Mouse (Mus musculus) midbrain, embryonic 11.5 days (tissue): ENCODE measurements around the gene Tmem274. TPM values are rescaled to one million over a fixed set of nuclear protein-coding genes. Genes with fewer than 3 reads are reported as not detected.
"Not testable (repeated sequence)": the region's sequence is repeated elsewhere in the genome, so short reads cannot be mapped to it uniquely, and the experiment has no call there.

Experiments
- ATAC-seq: fragments of 200-750 bp; cut with Nextera tagmentation; 2 replicates; pipeline ENCODE4 v1.8.0; 2017; ENCODE audit warnings: moderate TSS enrichment, moderate library complexity; ENCODE audit not compliant: low FRiP score
- DNase-seq: peaks from one replicate; pipeline ENCODE4 v3.0.0; 2015; ENCODE audit warnings: low spot score; ENCODE audit errors: missing footprints
- H3K27ac ChIP-seq: fragments of 300-500 bp; sonication (generic); 2 replicates; pipeline ENCODE4 v1.5.1; 2014; ENCODE audit warnings: low read depth, low read length
- H3K27me3 ChIP-seq: fragments of 300-500 bp; sonication (generic); 2 replicates; pipeline ENCODE4 v1.6.1; 2014; ENCODE audit warnings: mild to moderate bottlenecking, low read length, moderate library complexity, mixed read lengths; ENCODE audit not compliant: control insufficient read depth, insufficient read depth
- H3K36me3 ChIP-seq: fragments of 300-500 bp; sonication (generic); 2 replicates; pipeline ENCODE4 v1.6.1; 2014; ENCODE audit warnings: mild to moderate bottlenecking, low read length, moderate library complexity, mixed read lengths; ENCODE audit not compliant: control insufficient read depth, insufficient read depth
- H3K4me1 ChIP-seq: fragments of 300-500 bp; sonication (generic); 2 replicates; pipeline ENCODE4 v1.6.1; 2014; ENCODE audit warnings: low read length; ENCODE audit not compliant: control insufficient read depth, insufficient read depth
- H3K4me2 ChIP-seq: fragments of 300-500 bp; sonication (generic); 2 replicates; pipeline ENCODE4 v1.6.1; 2014; ENCODE audit warnings: mild to moderate bottlenecking, moderate library complexity
- H3K4me3 ChIP-seq: fragments of 300-500 bp; sonication (generic); 2 replicates; pipeline ENCODE4 v1.5.1; 2014; ENCODE audit warnings: low read depth, low read length
- H3K9ac ChIP-seq: fragments of 300-500 bp; sonication (generic); 2 replicates; pipeline ENCODE4 v1.6.1; 2014; ENCODE audit warnings: low read length
- H3K9me3 ChIP-seq: fragments of 300-500 bp; sonication (generic); 2 replicates; pipeline ENCODE4 v1.6.1; 2016; ENCODE audit warnings: low read length; ENCODE audit not compliant: control insufficient read depth
- WGBS: fragments of 180-500 bp; shearing (Covaris S2); extraction: QIAGEN DNeasy Blood & Tissue Kit; methylation state at CpG from one replicate; pipeline ENCODE4 v1.1.7; 2014; 5-methylcytosine and 5-hydroxymethylcytosine counted together
- polyA plus RNA-seq: library from polyadenylated mRNA; unstranded; fragments of >200 nt; fragmentation: Nextera tagmentation; extraction: Ambion mirVana; gene quantifications from 2 replicates; pipeline ENCODE4 v1.2.1, GENCODE M21; 2014

Tmem274 gene
- polyA plus RNA-seq, 1 experiment from 2014 or later: not detected

- Histone ChIP-seq H3K9ac (no peak overlapping the region), H3K4me1 (peaks cover 7% of the 10 kb centered on the region), H3K4me2 (no peak overlapping the region), H3K36me3 (no peaks in the 10 kb centered on the region), H3K9me3 (no peaks in the 10 kb centered on the region), H3K27ac (no peak overlapping the region), H3K27me3 (no peaks in the 10 kb centered on the region), H3K4me3 (no peak overlapping the region)
- ATAC-seq: no peak
- no peak for DNase-seq
- 91% methylated on average over 3 of the region's 3 CpGs for WGBS
Measured at GRCm38 (mm10) chr4:149450636-149451035, 26.5 kb upstream of the Tmem274 start.

- Histone ChIP-seq H3K9me3 (no peaks in the 10 kb centered on the region), H3K27me3 (no peaks in the 10 kb centered on the region), H3K27ac (no peak overlapping the region), H3K4me3 (no peak overlapping the region), H3K36me3 (no peaks in the 10 kb centered on the region), H3K4me1 (no peaks in the 10 kb centered on the region), H3K4me2 (no peak overlapping the region), H3K9ac (no peak overlapping the region)
- 85% methylated on average over 4 of the region's 4 CpGs for WGBS
- DNase-seq (no peak), ATAC-seq (no peak)
Measured at GRCm38 (mm10) chr4:149453656-149454055, 23.5 kb upstream of the Tmem274 start.

GRCm38 (mm10) chr4:149454263-149454662 is 22.9 kb upstream of the Tmem274 start:
- no peak overlapping the region for H3K4me3 ChIP-seq
- no peaks in the 10 kb centered on the region for H3K36me3 ChIP-seq
- 89% methylated on average over 17 of the region's 17 CpGs for WGBS
- H3K4me2 ChIP-seq: no peak overlapping the region
- no peak for ATAC-seq
- H3K9ac ChIP-seq: no peak overlapping the region
- no peak for DNase-seq
- no peak overlapping the region for H3K27ac ChIP-seq
- H3K27me3 ChIP-seq: no peaks in the 10 kb centered on the region
- no peaks in the 10 kb centered on the region for H3K4me1 ChIP-seq
- no peaks in the 10 kb centered on the region for H3K9me3 ChIP-seq

- ATAC-seq (no peak), DNase-seq (no peak)
- Histone ChIP-seq H3K4me3 (no peak within 1 kb of the TSS), H3K36me3 (no peaks in the 10 kb centered on the region), H3K4me1 (no peaks in the 10 kb centered on the region), H3K9ac (no peak within 1 kb of the TSS), H3K4me2 (no peak within 1 kb of the TSS), H3K9me3 (no peaks in the 10 kb centered on the region), H3K27me3 (no peaks in the 10 kb centered on the region), H3K27ac (no peak within 1 kb of the TSS)
- WGBS: 56% methylated on average over 8 of the region's 8 CpGs
Measured at GRCm38 (mm10) chr4:149454879-149455278, 22.3 kb upstream of the Tmem274 start, which contains the start of gene Rbp7. Gene Rbp7 (minus strand): TSS chr4:149454978.

- not testable (repeated sequence) for H3K27ac ChIP-seq, DNase-seq, H3K4me1 ChIP-seq, H3K27me3 ChIP-seq, ATAC-seq, H3K9me3 ChIP-seq, H3K4me2 ChIP-seq, H3K4me3 ChIP-seq, H3K36me3 ChIP-seq, H3K9ac ChIP-seq
- WGBS: 92% methylated on average over 27 of the region's 27 CpGs
Measured at GRCm38 (mm10) chr4:149457163-149457562, 20.0 kb upstream of the Tmem274 start.

GRCm38 (mm10) chr4:149457831-149458430 is 19.2 kb upstream of the Tmem274 start:
- ATAC-seq: no peak
- no peaks in the 10 kb centered on the region for H3K27me3 ChIP-seq
- no peak for DNase-seq
- H3K4me1 ChIP-seq: no peaks in the 10 kb centered on the region
- H3K9ac ChIP-seq: no peak overlapping the region
- no peaks in the 10 kb centered on the region for H3K36me3 ChIP-seq
- no peak overlapping the region for H3K4me2 ChIP-seq
- H3K9me3 ChIP-seq: no peaks in the 10 kb centered on the region
- H3K4me3 ChIP-seq: no peak overlapping the region
- WGBS: 84% methylated on average over 6 of the region's 6 CpGs
- no peak overlapping the region for H3K27ac ChIP-seq

- Histone ChIP-seq H3K9ac (no peak overlapping the region), H3K27ac (no peak overlapping the region), H3K4me2 (no peak overlapping the region), H3K27me3 (no peaks in the 10 kb centered on the region), H3K4me1 (no peaks in the 10 kb centered on the region), H3K36me3 (no peaks in the 10 kb centered on the region), H3K9me3 (no peaks in the 10 kb centered on the region), H3K4me3 (no peak overlapping the region)
- no peak for DNase-seq
- WGBS: 69% methylated on average over 5 of the region's 5 CpGs
- no peak for ATAC-seq
Measured at GRCm38 (mm10) chr4:149458526-149458925, 18.7 kb upstream of the Tmem274 start.

GRCm38 (mm10) chr4:149459425-149459824 is 17.8 kb upstream of the Tmem274 start:
- H3K9ac ChIP-seq: no peak overlapping the region
- no peaks in the 10 kb centered on the region for H3K36me3 ChIP-seq
- H3K9me3 ChIP-seq: no peaks in the 10 kb centered on the region
- DNase-seq: no peak
- 71% methylated on average over 1 of the region's 1 CpGs for WGBS
- H3K4me1 ChIP-seq: no peaks in the 10 kb centered on the region
- no peaks in the 10 kb centered on the region for H3K27me3 ChIP-seq
- H3K27ac ChIP-seq: no peak overlapping the region
- no peak overlapping the region for H3K4me2 ChIP-seq
- H3K4me3 ChIP-seq: no peak overlapping the region
- no peak for ATAC-seq

- not testable (repeated sequence) for H3K36me3 ChIP-seq, DNase-seq, H3K9ac ChIP-seq, H3K4me2 ChIP-seq, H3K27me3 ChIP-seq, H3K4me1 ChIP-seq, ATAC-seq, H3K9me3 ChIP-seq, H3K4me3 ChIP-seq, H3K27ac ChIP-seq
- WGBS: 84% methylated on average over 2 of the region's 2 CpGs
Measured at GRCm38 (mm10) chr4:149460475-149460874, 16.7 kb upstream of the Tmem274 start.
